Mouse (Mus musculus) lung, embryonic 16.5 days (tissue): ENCODE results near the gene Flot2. TPM values are rescaled to one million over a fixed set of nuclear protein-coding genes. Genes with fewer than 3 reads are reported as not detected.

Source experiments
- ATAC-seq: fragments of 200-750 bp; cut with Nextera tagmentation; 2 replicates; pipeline ENCODE4 v1.8.0; 2017; ENCODE audit warnings: low read depth, mild to moderate bottlenecking, moderate library complexity
- H3K27ac ChIP-seq: fragments of 300-500 bp; sonication (generic); 2 replicates; pipeline ENCODE4 v1.5.1; 2014; ENCODE audit warnings: mild to moderate bottlenecking, control low read depth, low read length
- H3K27me3 ChIP-seq: fragments of 300-500 bp; sonication (generic); 2 replicates; pipeline ENCODE4 v1.6.1; 2014; ENCODE audit warnings: low read depth, low read length, mixed read lengths; ENCODE audit not compliant: control insufficient read depth, insufficient read depth
- H3K36me3 ChIP-seq: fragments of 300-500 bp; sonication (generic); 2 replicates; pipeline ENCODE4 v1.6.1; 2014; ENCODE audit warnings: low read length; ENCODE audit not compliant: control insufficient read depth, insufficient read depth
- H3K4me1 ChIP-seq: fragments of 300-500 bp; sonication (generic); replicated peaks from 2 replicates; pipeline ENCODE4 v1.6.1; 2014; ENCODE audit warnings: low read length, mixed read lengths; ENCODE audit not compliant: control insufficient read depth, insufficient read depth
- H3K4me2 ChIP-seq: fragments of 300-500 bp; sonication (generic); 2 replicates; pipeline ENCODE4 v1.6.1; 2014; ENCODE audit warnings: low read depth, low read length, control low read depth
- H3K4me3 ChIP-seq: fragments of 300-500 bp; sonication (generic); 2 replicates; pipeline ENCODE4 v1.5.1; 2014; ENCODE audit warnings: mild to moderate bottlenecking, low read length, control low read depth
- H3K9ac ChIP-seq: fragments of 300-500 bp; sonication (generic); 2 replicates; pipeline ENCODE4 v1.6.1; 2014; ENCODE audit warnings: low read length, control low read depth
- H3K9me3 ChIP-seq: fragments of 300-500 bp; sonication (generic); 2 replicates; pipeline ENCODE4 v1.6.1; 2016; ENCODE audit warnings: low read length; ENCODE audit not compliant: control insufficient read depth
- WGBS: fragments of 180-500 bp; shearing (Covaris S2); extraction: QIAGEN DNeasy Blood & Tissue Kit; methylation state at CpG from one replicate; pipeline ENCODE4 v1.1.7; 2014; 5-methylcytosine and 5-hydroxymethylcytosine counted together
- polyA plus RNA-seq: library from polyadenylated mRNA; unstranded; fragments of >200 nt; fragmentation: Nextera tagmentation; extraction: Ambion mirVana; gene quantifications from 2 replicates; pipeline ENCODE4 v1.2.1, GENCODE M21; 2015

Gene Flot2
- polyA plus RNA-seq, 1 experiment from 2014 or later: 67.6 TPM

DNA sequence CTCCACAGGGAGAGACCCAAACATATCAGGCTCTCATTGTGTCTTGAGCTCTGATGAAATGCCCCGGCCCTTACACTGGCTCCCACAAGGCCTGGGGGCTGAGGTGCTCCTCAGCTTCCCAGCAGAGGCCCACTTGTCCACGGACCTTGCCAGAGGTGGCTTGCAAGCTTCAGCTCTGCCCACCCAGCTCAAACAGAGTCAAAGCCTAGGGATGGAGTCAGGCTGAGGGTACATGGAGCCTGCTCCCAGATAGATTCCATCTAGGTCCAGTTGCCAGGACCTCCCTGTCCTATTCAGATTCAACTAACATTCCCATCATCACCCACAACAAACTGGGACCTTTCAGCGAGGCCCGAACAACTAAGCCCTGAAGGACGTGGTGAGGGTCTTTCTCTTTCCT, 34.2 kb downstream of the Flot2 start:
- Histone ChIP-seq H3K4me2 (no peak overlapping the region), H3K4me1 (no peaks in the 10 kb centered on the region), H3K27me3 (no peaks in the 10 kb centered on the region), H3K27ac (no peak overlapping the region), H3K4me3 (no peak overlapping the region), H3K36me3 (peaks cover 20% of the 10 kb centered on the region), H3K9me3 (no peaks in the 10 kb centered on the region), H3K9ac (no peak overlapping the region)
- 79% methylated on average over 5 of the region's 5 CpGs for WGBS
- no peak for ATAC-seq

DNA sequence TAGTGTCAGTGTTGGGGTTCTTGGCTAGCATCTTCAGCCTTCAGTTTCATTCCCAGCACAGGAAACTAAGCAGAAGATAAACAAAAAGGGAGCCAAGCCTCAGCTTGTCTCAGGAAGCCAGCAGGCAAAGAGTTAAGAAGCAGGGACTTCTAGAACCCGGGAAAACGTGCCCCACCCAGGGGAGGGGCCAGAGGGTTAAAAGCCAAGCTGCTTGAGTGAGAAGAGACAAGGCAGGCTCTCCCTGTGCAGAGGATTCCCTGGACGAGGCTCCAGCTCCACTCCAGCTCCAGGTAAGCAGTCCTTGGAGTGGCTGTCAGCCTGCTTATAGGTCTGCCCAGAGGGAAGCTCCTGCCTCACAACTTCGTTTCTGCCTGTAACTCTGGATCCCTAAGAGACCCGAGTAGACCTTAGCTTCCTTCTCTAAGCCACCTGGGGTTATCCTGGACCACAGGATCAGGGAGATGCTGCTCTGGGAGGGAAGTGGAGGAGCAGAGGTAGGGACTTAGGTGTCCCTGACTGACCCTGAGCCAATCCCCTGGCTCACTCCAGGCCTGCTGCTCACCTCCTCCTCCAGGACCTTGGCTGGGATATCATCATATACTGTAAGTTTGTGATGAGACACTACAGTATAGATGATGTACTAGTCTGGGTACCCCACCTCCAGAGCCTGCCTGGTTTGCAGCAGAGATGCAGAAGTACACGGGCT, 34.8 kb downstream of the Flot2 start:
- Histone ChIP-seq H3K27me3 (no peaks in the 10 kb centered on the region), H3K27ac (no peak overlapping the region), H3K4me2 (no peak overlapping the region), H3K4me3 (no peak overlapping the region), H3K36me3 (peaks cover 21% of the 10 kb centered on the region), H3K9me3 (no peaks in the 10 kb centered on the region), H3K4me1 (no peaks in the 10 kb centered on the region), H3K9ac (no peak overlapping the region)
- ATAC-seq: no peak
- WGBS: 22% methylated on average over 6 of the region's 6 CpGs

DNA sequence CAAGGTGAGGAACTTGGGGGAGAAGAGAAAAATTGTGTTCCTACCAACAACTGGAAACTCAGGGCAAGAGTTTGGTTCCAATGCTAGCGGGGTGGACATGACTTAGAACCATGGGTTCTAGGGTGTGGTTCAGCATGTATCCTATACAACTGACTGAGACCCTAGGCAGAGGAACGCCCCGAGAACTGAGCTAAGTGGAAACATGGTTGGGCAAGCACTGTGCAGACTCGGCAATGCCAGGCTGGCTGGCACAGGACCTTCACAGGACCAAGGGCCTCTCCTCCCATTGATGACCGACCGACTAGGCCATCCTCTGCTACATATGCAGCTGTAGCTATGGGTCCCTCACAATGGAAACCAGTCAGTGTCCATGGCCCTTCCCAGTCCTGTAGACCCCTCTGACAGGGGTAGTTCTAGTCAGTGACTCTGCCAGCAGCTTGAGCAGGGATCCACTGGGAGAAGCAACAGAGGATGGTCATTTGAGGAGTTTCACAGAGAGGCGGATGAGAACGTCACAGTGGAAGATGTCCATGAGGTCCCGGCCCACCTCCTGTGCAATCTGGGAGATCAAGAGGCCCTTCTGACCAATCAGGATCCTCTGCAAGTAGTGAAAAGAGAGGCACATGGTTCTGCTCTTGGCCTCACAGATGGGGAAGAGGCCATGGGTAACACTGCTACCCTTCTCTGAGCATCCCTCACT, 36.0 kb downstream of the Flot2 start:
- peaks cover 21% of the 10 kb centered on the region for H3K36me3 ChIP-seq
- 90% methylated on average over 9 of the region's 9 CpGs for WGBS
- no peak overlapping the region for H3K4me3 ChIP-seq
- no peaks in the 10 kb centered on the region for H3K27me3 ChIP-seq
- no peaks in the 10 kb centered on the region for H3K9me3 ChIP-seq
- H3K27ac ChIP-seq: no peak overlapping the region
- H3K4me2 ChIP-seq: no peak overlapping the region
- no peak overlapping the region for H3K9ac ChIP-seq
- no peaks in the 10 kb centered on the region for H3K4me1 ChIP-seq
- no peak for ATAC-seq

- H3K36me3 ChIP-seq: peaks cover 21% of the 10 kb centered on the region
- no peaks in the 10 kb centered on the region for H3K27me3 ChIP-seq
- H3K9me3 ChIP-seq: no peaks in the 10 kb centered on the region
- no peak overlapping the region for H3K27ac ChIP-seq
- no peak overlapping the region for H3K9ac ChIP-seq
- no peak overlapping the region for H3K4me2 ChIP-seq
- ATAC-seq: no peak
- WGBS: 86% methylated on average over 2 of the region's 2 CpGs
- H3K4me3 ChIP-seq: no peak overlapping the region
- 0 out of 2 replicates have a peak, but pooled peaks cover 4% of the 10 kb centered on the region for H3K4me1 ChIP-seq
These were observed 36.5 kb downstream of the Flot2 start for GRCm38 (mm10) chr11:78074277-78074652.

DNA sequence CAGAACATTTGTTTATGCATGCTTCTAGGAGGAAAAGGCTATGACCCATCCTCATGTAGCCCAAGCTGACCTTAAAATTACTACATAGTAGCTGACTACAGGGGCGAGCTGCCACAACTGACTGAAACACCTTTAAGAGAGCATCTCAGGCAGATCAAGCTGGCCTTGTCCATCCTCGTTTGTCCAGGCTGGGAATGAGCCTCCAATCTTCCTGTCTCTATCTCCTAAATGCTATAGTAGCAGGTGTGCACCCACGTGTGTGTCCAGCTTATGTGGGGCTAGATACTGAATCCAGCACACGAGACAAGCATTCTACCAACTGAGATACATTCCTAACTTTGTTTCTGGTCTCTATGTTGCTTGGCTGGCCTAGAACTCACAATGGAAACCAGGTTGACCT, 36.9 kb downstream of the Flot2 start:
- no peak for ATAC-seq
- no peaks in the 10 kb centered on the region for H3K27me3 ChIP-seq
- H3K4me1 ChIP-seq: peaks cover 7% of the 10 kb centered on the region
- H3K9ac ChIP-seq: no peak overlapping the region
- H3K36me3 ChIP-seq: peaks cover 21% of the 10 kb centered on the region
- WGBS: 78% methylated on average over 4 of the region's 4 CpGs
- H3K9me3 ChIP-seq: no peaks in the 10 kb centered on the region
- H3K4me2 ChIP-seq: no peak overlapping the region
- H3K4me3 ChIP-seq: no peak overlapping the region
- H3K27ac ChIP-seq: no peak overlapping the region

DNA sequence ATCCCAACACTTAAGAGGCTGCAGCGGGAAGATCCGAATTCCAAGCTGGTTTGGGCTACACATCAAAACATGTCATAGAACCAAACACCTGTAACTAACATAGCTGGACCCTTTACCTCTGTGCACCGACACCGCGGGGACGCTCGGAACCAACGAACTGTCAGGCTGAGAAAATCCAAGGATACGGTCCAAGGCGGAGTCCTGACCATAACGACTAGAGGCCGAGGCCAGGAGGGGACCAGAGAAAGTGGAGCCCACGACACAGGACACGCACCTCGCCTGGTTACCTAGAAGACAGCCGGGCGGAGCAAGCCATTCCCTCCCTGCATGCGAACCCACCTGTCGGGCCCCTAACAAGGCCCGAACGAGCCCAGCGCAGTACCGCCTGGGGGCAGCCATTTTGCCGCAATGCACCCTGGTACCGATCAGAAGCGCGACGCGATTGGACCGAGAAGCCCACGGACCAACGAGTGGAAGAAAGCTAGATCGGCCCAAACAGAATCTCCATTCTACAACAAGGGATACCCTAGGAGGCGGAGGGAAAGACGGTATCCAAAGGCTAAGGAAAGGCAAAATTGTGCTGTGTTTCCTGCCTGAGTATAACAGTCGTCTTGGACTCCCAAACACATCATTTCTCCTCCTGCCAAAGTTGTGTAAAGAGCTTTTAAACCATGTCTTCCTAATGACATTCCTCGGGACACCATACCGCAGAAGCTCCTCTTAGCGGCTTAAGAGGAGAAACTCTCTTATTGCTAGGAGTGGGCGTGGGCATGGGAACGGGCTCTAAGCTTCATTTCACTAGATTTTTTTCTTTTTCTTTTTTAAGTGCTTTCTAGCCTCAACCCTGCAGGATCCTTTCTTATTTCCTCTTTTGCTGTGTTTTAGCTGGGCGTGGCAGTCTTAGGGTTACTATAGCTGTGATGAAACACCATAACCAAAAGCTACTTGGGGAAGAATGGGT, 42.5 kb downstream of the Flot2 start, which contains the start of gene Eral1:
Gene Eral1 (minus strand): TSS at position 423 of the 961 bp plus-strand sequence.
- Histone ChIP-seq H3K9ac (peak within 1 kb of the TSS; percentile 85), H3K4me1 (peaks cover 13% of the 10 kb centered on the region), H3K36me3 (peaks cover 5% of the 10 kb centered on the region; the same call in 1 of the 2 replicates), H3K27ac (peak within 1 kb of the TSS; percentile 51), H3K4me3 (peak within 1 kb of the TSS; percentile 90), H3K27me3 (no peaks in the 10 kb centered on the region), H3K9me3 (no peaks in the 10 kb centered on the region), H3K4me2 (peak within 1 kb of the TSS; percentile 75)
- ATAC-seq: peak; percentile 97
- under 1% methylated on average over 42 of the region's 42 CpGs for WGBS

DNA sequence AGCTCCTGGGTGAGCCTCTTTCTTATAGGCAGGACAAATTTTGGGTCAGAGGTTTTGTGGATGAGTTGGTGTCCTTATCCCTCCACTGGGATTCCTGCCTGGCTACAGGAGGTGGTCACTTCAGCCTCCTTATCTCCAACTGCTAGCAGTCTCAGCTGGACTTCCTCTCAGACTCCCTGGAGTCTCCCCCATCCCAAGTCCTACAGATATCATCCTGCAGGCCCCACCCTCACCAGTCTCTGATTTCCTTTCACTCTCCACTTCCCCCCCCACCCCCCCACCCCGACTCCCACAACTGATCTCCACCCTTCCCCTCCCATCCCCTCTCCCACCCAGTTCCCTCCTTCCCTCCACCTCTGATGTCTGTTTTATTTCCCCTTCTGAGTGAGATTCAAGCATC, 45.9 kb downstream of the Flot2 start:
- no peak overlapping the region for H3K27ac ChIP-seq
- peaks cover 13% of the 10 kb centered on the region for H3K4me1 ChIP-seq
- WGBS: 36% methylated on average over 1 of the region's 1 CpGs
- H3K9me3 ChIP-seq: no peaks in the 10 kb centered on the region
- no peaks in the 10 kb centered on the region for H3K36me3 ChIP-seq
- no peak for ATAC-seq
- no peak overlapping the region for H3K9ac ChIP-seq
- no peak overlapping the region for H3K4me3 ChIP-seq
- no peaks in the 10 kb centered on the region for H3K27me3 ChIP-seq
- H3K4me2 ChIP-seq: no peak overlapping the region

DNA sequence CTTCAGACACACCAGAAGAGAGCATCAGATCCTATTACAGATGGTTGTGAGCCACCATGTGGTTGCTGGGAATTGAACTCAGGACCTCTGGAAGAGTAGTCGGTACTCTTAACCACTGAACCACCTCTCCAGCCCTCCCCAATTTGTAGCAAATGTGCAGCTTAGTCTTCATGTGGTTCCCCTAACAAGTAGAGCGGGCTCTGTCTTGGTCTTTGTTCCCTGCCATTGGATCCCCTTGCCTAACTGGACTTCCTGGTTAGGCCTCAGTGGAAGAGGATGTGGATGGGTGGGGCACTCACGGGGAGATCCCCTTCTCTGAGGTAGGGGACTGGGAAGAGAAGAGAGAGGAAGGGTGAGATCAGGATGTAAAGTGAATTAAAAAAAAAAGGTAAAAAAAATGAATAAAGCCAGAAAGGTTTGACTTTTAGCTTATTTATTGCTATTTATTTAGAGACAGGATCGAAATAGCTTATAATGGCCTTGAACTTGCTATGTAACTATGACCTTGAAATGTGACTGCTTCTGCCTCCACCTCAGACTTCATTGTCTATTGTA, 49.3 kb downstream of the Flot2 start:
- no peaks in the 10 kb centered on the region for H3K9me3 ChIP-seq
- ATAC-seq: no peak
- no peak overlapping the region for H3K4me3 ChIP-seq
- H3K4me2 ChIP-seq: no peak overlapping the region
- H3K27ac ChIP-seq: no peak overlapping the region
- H3K27me3 ChIP-seq: no peaks in the 10 kb centered on the region
- no peak overlapping the region for H3K9ac ChIP-seq
- 64% methylated on average over 4 of the region's 4 CpGs for WGBS
- H3K4me1 ChIP-seq: no peaks in the 10 kb centered on the region
- H3K36me3 ChIP-seq: no peaks in the 10 kb centered on the region
